Mouse (Mus musculus) midbrain, embryonic 16.5 days (tissue): ENCODE measurements at regions not wholly inside any gene's neighbourhood (a gene's known extent, or its start where the extent isn't known, plus 50 kb on each side); places are given as distances from the start of the nearest gene placed in this dataset.

Experiments used
- ATAC-seq: fragments of 200-750 bp; cut with Nextera tagmentation; 2 replicates; pipeline ENCODE4 v1.8.0; 2017; ENCODE audit warnings: moderate TSS enrichment
- H3K27ac ChIP-seq: fragments of 300-500 bp; sonication (generic); 2 replicates; pipeline ENCODE4 v1.5.1; 2014; ENCODE audit warnings: mild to moderate bottlenecking, low read length, mixed read lengths
- H3K27me3 ChIP-seq: fragments of 300-500 bp; sonication (generic); 2 replicates; pipeline ENCODE4 v1.6.1; 2014; ENCODE audit warnings: low read depth, low read length, mixed read lengths; ENCODE audit not compliant: control insufficient read depth, insufficient read depth
- H3K36me3 ChIP-seq: fragments of 300-500 bp; sonication (generic); 2 replicates; pipeline ENCODE4 v1.6.1; 2014; ENCODE audit warnings: mild to moderate bottlenecking, low read length, moderate library complexity, mixed read lengths; ENCODE audit not compliant: control insufficient read depth, insufficient read depth
- H3K4me1 ChIP-seq: fragments of 300-500 bp; sonication (generic); 2 replicates; pipeline ENCODE4 v1.6.1; 2014; ENCODE audit warnings: mild to moderate bottlenecking, low read length, mixed read lengths; ENCODE audit not compliant: control insufficient read depth, insufficient read depth
- H3K4me2 ChIP-seq: fragments of 300-500 bp; sonication (generic); 2 replicates; pipeline ENCODE4 v1.6.1; 2014; ENCODE audit warnings: mild to moderate bottlenecking, low read length, mixed read lengths
- H3K4me3 ChIP-seq: fragments of 300-500 bp; sonication (generic); 2 replicates; pipeline ENCODE4 v1.5.1; 2014; ENCODE audit warnings: low read depth, mild to moderate bottlenecking, low read length, moderate library complexity, mixed read lengths
- H3K9ac ChIP-seq: fragments of 300-500 bp; sonication (generic); 2 replicates; pipeline ENCODE4 v1.6.1; 2014; ENCODE audit warnings: low read depth, low read length, mixed read lengths
- H3K9me3 ChIP-seq: fragments of 300-500 bp; sonication (generic); replicated peaks from 2 replicates; pipeline ENCODE4 v1.6.1; 2014; ENCODE audit warnings: mild to moderate bottlenecking, low read length, mixed read lengths; ENCODE audit not compliant: control insufficient read depth, poor library complexity, severe bottlenecking
- WGBS: fragments of 180-500 bp; shearing (Covaris S2); extraction: QIAGEN DNeasy Blood & Tissue Kit; methylation state at CpG from one replicate; pipeline ENCODE4 v1.1.7; 2014; 5-methylcytosine and 5-hydroxymethylcytosine counted together

DNA sequence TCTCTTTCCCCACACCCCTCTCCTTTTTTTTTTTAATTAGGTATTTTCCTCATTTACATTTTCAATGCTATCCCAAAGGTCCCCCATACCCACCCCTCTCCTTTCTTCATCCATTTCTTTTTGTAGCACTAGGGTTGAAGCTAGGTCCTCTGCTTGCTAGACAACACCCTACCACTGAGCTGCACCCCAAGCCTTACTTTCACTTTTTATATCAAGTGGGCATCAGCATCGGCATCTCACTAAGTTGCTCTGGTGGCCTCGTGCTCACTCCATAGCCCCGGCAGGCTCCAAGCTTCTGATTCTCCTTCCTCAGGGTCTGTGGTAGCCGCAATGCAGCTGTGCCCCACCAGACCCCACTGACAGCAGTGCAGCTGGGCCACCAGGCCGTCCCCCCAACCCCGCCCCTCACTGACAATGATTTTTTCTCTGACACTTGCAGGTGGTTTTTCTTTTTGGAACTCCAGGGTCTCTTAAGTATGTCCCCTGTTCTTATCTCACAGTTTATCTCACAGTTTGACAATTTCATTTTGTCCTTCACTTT lies 77.5 kb downstream of the Nufip1 start:
- no peak for ATAC-seq
- Histone ChIP-seq H3K9ac (no peak overlapping the region), H3K27ac (no peak overlapping the region), H3K4me2 (no peak overlapping the region), H3K36me3 (no peaks in the 10 kb centered on the region), H3K4me3 (no peak overlapping the region), H3K9me3 (no peaks in the 10 kb centered on the region), H3K27me3 (no peaks in the 10 kb centered on the region), H3K4me1 (no peaks in the 10 kb centered on the region)
- WGBS, result 85% methylated on average over 6 of the region's 6 CpGs

DNA sequence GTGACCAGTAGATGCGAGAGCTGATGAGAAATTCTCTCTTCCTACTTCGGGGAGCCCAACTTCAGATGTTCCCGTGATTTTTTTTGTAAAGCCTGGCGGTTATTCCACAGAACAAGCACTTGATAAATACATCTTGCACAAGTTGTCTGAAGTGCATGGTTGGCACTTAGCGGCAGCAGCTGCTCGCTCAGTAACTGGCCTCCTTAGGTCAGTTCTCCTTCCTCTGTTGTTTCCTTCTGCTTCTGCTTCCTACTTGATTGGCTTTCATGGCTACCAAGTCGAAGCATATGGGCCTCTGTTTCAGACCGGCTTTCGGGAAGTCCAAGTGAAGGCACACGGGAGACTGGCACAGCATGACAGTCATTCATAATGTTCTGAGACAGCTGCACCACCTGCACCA lies 84.6 kb downstream of the Nufip1 start:
- no peak overlapping the region for H3K9ac ChIP-seq
- H3K4me2 ChIP-seq, result no peak overlapping the region
- H3K9me3 ChIP-seq, result no peaks in the 10 kb centered on the region
- H3K36me3 ChIP-seq, result no peaks in the 10 kb centered on the region
- WGBS, result 71% methylated on average over 10 of the region's 10 CpGs
- H3K27me3 ChIP-seq, result no peaks in the 10 kb centered on the region
- ATAC-seq, result no peak
- no peak overlapping the region for H3K4me3 ChIP-seq
- no peaks in the 10 kb centered on the region for H3K4me1 ChIP-seq
- H3K27ac ChIP-seq, result no peak overlapping the region

DNA sequence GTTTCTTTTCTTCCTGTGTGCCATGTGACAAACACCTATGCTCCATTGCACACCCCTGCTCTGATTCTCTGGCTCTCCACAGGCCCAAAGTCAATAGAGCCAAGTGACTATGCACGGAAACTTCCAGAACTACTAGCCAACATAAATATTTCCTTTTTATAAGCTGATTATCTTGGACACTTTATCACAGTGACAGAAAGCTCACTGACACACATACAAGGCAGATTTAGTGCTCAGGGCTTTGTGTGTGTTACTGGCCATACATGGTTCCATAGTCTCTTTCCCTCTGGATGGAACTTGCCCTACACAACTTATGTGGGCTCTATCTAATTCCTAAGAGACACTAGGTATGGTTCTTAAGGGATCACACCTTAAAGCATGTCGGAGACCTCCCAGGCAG lies 86.7 kb downstream of the Nufip1 start:
- H3K36me3 ChIP-seq, result no peaks in the 10 kb centered on the region
- H3K4me1 ChIP-seq, result no peaks in the 10 kb centered on the region
- WGBS, result 92% methylated on average over 2 of the region's 2 CpGs
- no peaks in the 10 kb centered on the region for H3K9me3 ChIP-seq
- H3K27ac ChIP-seq, result no peak overlapping the region
- H3K4me3 ChIP-seq, result no peak overlapping the region
- no peak overlapping the region for H3K4me2 ChIP-seq
- no peaks in the 10 kb centered on the region for H3K27me3 ChIP-seq
- H3K9ac ChIP-seq, result no peak overlapping the region
- no peak for ATAC-seq

DNA sequence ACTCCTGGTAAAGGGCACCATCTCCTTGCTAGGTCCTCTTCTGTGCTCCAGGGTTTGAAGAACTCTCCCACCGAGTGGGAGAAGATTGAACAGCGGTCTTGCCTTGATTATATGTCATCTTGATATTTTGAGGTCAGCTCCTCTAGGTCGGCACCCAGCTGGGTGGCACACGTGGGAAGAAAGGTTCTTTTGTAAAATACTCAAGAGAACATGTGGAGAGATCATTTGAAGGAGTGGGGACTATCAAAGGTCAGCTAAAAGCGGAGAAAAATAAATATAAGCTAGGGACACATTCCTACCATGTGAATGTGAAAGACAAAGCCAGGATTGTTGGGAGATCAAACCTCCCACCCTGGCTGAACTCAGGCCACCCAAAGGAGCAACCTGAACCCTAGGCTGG lies 87.7 kb downstream of the Nufip1 start:
- no peak overlapping the region for H3K4me3 ChIP-seq
- no peak overlapping the region for H3K4me2 ChIP-seq
- 64% methylated on average over 5 of the region's 5 CpGs for WGBS
- no peak for ATAC-seq
- no peak overlapping the region for H3K9ac ChIP-seq
- no peaks in the 10 kb centered on the region for H3K27me3 ChIP-seq
- H3K36me3 ChIP-seq, result no peaks in the 10 kb centered on the region
- no peaks in the 10 kb centered on the region for H3K9me3 ChIP-seq
- H3K27ac ChIP-seq, result no peak overlapping the region
- no peaks in the 10 kb centered on the region for H3K4me1 ChIP-seq

DNA sequence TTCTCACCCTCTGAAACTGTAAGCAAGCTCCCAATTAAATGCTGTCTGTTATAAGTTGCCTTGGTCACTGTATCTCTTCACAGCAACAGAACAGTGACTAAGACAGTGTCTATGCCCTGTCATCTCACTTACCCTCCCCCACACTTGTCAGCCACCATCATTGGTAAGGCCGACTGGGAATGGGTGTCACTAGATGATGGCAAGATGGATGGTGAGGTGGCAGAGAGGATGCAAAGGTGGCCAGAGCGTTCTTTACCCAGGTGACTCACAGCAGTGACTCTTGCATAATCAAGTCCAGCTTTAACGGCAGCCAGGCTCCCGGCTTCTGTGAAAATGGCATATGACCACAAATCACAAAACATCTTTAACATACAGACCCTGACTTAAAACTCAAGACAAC lies 91.9 kb downstream of the Nufip1 start:
- Histone ChIP-seq H3K4me1 (no peaks in the 10 kb centered on the region), H3K9me3 (no peaks in the 10 kb centered on the region), H3K36me3 (no peaks in the 10 kb centered on the region), H3K27me3 (no peaks in the 10 kb centered on the region), H3K4me3 (no peak overlapping the region), H3K4me2 (no peak overlapping the region), H3K27ac (no peak overlapping the region), H3K9ac (no peak overlapping the region)
- WGBS, result 93% methylated on average over 4 of the region's 4 CpGs
- no peak for ATAC-seq

DNA sequence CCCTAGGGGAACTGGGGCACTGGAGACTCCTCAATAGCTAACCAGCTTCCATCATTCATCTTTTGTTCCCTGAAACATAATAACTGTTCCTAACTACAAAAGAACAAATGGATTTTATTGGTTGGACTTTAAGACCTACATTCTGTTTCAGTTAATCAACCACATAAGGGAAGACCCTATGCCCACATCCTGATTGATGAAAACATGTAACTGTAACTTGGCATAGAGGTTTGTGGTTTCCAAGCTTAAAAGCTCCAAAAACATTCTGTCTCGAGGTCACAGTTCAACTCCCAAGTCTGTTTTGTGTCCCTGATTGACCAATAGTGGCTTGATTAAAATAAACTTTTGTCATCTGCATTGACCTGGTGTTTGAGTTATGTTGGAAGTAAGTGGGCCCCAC lies 92.4 kb downstream of the Nufip1 start:
- Histone ChIP-seq H3K9ac (no peak overlapping the region), H3K27ac (no peak overlapping the region), H3K4me2 (no peak overlapping the region), H3K27me3 (no peaks in the 10 kb centered on the region), H3K9me3 (no peaks in the 10 kb centered on the region), H3K4me3 (no peak overlapping the region), H3K4me1 (no peaks in the 10 kb centered on the region), H3K36me3 (no peaks in the 10 kb centered on the region)
- WGBS, result 82% methylated on average over 1 of the region's 1 CpGs
- ATAC-seq, result no peak

DNA sequence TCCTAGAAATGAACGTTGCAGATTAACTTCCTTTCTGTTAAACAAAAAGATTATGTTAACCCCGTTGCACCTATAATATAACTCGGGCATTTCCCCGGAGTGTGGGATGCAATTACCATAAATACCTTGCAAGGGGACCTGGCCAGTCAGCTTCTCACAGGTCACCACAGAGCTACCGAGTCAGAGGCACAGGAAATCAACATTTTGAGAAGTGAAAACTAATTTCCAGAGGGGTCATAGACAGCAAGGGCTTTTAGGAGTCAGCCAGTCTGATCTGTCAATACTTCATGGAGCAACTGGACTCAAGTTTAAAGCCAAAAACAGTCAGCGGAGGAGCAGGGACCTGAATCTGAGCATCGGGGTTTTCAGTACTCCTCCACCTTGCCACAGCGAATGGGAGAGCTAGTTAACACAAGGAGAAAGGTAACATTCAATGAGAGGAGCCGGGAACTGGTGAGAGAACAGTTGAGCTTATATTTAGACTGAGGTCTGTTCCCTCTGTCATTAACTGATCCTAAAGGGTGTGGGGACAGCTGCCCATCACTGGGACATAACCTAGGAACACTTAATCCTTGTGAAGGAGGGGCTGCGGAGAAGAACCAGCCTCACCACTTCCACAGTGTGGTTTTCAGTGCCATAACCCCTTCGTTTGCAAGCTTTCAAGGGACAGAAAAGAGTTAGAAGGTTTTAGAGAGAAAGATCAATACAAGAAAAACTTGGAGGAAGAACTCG lies 105.9 kb downstream of the Nufip1 start:
- ATAC-seq, result no peak

DNA sequence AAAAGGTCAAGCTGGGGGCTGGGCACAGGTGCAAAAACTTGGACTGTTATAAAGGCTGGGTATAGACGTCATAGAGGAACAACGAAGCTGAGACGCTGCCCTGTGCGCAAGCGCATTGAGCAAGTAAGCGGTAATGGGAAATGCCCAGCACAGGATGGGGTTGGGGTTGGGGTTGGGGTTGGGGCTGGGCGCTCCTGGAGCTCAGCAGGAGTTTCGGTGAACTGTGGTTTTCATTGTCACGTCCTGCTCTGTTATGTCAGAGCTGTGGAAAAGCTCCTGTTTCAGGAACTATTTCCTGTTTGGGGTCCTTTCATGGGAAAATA lies 106.4 kb downstream of the Nufip1 start:
- Histone ChIP-seq H3K27ac (no peak overlapping the region), H3K4me3 (no peak overlapping the region), H3K27me3 (no peaks in the 10 kb centered on the region), H3K9me3 (no peaks in the 10 kb centered on the region; the same call in 1 of the 2 replicates), H3K9ac (no peak overlapping the region), H3K4me2 (no peak overlapping the region), H3K36me3 (no peaks in the 10 kb centered on the region), H3K4me1 (peaks cover 1% of the 10 kb centered on the region)
- ATAC-seq, result no peak
- WGBS, result 83% methylated on average over 9 of the region's 9 CpGs

More for the DNA sequence above, 105.9 kb downstream of the Nufip1 start:
- 81% methylated on average over 12 of the region's 12 CpGs for WGBS
- Histone ChIP-seq H3K9me3 (no peaks in the 10 kb centered on the region; the same call in 1 of the 2 replicates), H3K4me3 (no peak overlapping the region), H3K27me3 (no peaks in the 10 kb centered on the region), H3K4me2 (no peak overlapping the region), H3K36me3 (no peaks in the 10 kb centered on the region), H3K27ac (no peak overlapping the region), H3K9ac (no peak overlapping the region), H3K4me1 (no peaks in the 10 kb centered on the region)

DNA sequence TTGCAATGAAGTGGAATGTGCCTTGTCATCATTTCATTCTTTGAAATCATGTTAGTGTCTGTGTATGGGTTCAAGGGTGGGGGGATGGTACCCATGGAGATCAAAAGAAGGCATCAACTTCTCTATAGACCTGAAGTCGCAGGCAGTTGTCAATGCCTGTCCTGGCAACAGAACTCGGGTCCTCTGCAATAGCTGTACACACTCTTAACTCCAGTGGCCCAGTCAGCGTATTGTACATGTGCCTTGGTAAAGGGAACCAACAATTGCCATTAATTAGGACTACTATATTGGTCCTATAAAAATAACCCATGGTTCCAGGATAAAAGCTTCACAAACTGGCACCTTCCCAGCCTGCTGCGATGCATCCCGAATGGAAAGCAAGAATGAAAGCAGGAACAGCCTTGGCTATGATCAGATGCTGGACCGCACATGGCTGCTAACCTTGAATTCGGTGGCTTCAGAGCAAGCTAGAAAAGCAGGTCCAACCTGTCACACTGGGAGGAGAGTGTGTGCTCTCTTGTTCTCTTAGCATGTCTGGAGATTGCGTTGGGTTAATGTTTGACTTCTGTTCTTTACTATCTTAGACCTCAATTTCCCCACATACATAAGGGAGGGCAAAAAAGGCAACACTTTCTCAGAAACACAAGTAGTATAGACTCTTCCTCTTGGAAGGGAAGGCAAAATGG lies 107.0 kb downstream of the Nufip1 start:
- Histone ChIP-seq H3K4me3 (no peak overlapping the region), H3K9ac (no peak overlapping the region), H3K27me3 (no peaks in the 10 kb centered on the region), H3K4me2 (no peak overlapping the region), H3K4me1 (peaks cover 4% of the 10 kb centered on the region), H3K36me3 (no peaks in the 10 kb centered on the region), H3K27ac (no peak overlapping the region), H3K9me3 (no peaks in the 10 kb centered on the region; the same call in 1 of the 2 replicates)
- ATAC-seq, result no peak
- WGBS, result 90% methylated on average over 8 of the region's 8 CpGs
